ENCODE assay signal across 8 mouse cellular contexts in genomic region chr3:28780511-28780910, GRCm38 (mm10). TPM values are rescaled to one million over a fixed set of nuclear protein-coding genes. Genes with fewer than 3 reads are reported as not detected.
DNase-seq lines count a peak whose midpoint lies in the region; ATAC-seq and TF ChIP-seq lines count a peak whose summit lies in the region.

No protein-coding gene starts in this region.

- H3K4me1 ChIP-seq in liver, embryonic 12.5 days, result peaks cover 44% of the 10 kb centered on the region
- peaks cover 10% of the 10 kb centered on the region for H3K4me1 ChIP-seq in forebrain, embryonic 12.5 days
- peaks cover 4% of the 10 kb centered on the region; the same call in 1 of the 2 replicates for H3K4me1 ChIP-seq in kidney, postnatal 0 days (replicated peaks; ENCODE audit: insufficient read depth, low read length)
- H3K4me1 ChIP-seq in neural tube, embryonic 14.5 days (ENCODE audit: control insufficient read depth, insufficient read depth, low read length), result no peaks in the 10 kb centered on the region

- peak overlapping the region; percentile 84 for H3K4me3 ChIP-seq in liver, embryonic 12.5 days
- H3K4me3 ChIP-seq in forebrain, embryonic 12.5 days (replicated peaks), result peak overlapping the region; percentile 76
- H3K4me3 ChIP-seq in kidney, postnatal 0 days (replicated peaks; ENCODE audit: low read depth, low read length), result peak overlapping the region; percentile 74; the same call in 1 of the 2 replicates
- peak overlapping the region; percentile 77 for H3K4me3 ChIP-seq in neural tube, embryonic 14.5 days (ENCODE audit: low read depth, low read length)

- no peaks in the 10 kb centered on the region for H3K9me3 ChIP-seq in liver, embryonic 12.5 days (replicated peaks)
- H3K9me3 ChIP-seq in forebrain, embryonic 12.5 days, result no peaks in the 10 kb centered on the region
- no peaks in the 10 kb centered on the region for H3K9me3 ChIP-seq in kidney, postnatal 0 days (replicated peaks; ENCODE audit: low read length)
- H3K9me3 ChIP-seq in neural tube, embryonic 14.5 days (ENCODE audit: control insufficient read depth, low read length), result no peaks in the 10 kb centered on the region

- no peak for DNase-seq in liver
- DNase-seq in kidney, postnatal 0 days (ENCODE audit: low spot score), result no peak
- DNase-seq in gastrocnemius, postnatal 25 days, result no peak
- no peak for DNase-seq in left cerebral cortex, adult 11 months (ENCODE audit: low spot score)

- no peak for TF ChIP-seq CTCF in kidney, postnatal 0 days (IDR thresholded peaks at IDR 0.05; ENCODE audit: low read depth)

- no peak overlapping the region for H3K9ac ChIP-seq in liver, embryonic 12.5 days
- H3K9ac ChIP-seq in forebrain, embryonic 12.5 days, result no peak overlapping the region
- H3K9ac ChIP-seq in kidney, postnatal 0 days (ENCODE audit: low read depth, low read length), result no peak overlapping the region
- H3K9ac ChIP-seq in neural tube, embryonic 14.5 days (replicated peaks; ENCODE audit: low read depth, low read length), result no peak overlapping the region

- no peaks in the 10 kb centered on the region for H3K27me3 ChIP-seq in liver, embryonic 12.5 days (replicated peaks)
- peaks cover 7% of the 10 kb centered on the region; the same call in 1 of the 2 replicates for H3K27me3 ChIP-seq in forebrain, embryonic 12.5 days
- no peaks in the 10 kb centered on the region for H3K27me3 ChIP-seq in kidney, postnatal 0 days (ENCODE audit: insufficient read depth, low read length)
- no peaks in the 10 kb centered on the region for H3K27me3 ChIP-seq in neural tube, embryonic 14.5 days (ENCODE audit: control insufficient read depth, insufficient read depth, low read length)

- H3K27ac ChIP-seq in liver, embryonic 12.5 days, result peak overlapping the region; percentile 61
- no peak overlapping the region for H3K27ac ChIP-seq in forebrain, embryonic 12.5 days
- no peak overlapping the region for H3K27ac ChIP-seq in kidney, postnatal 0 days
- H3K27ac ChIP-seq in neural tube, embryonic 14.5 days (ENCODE audit: low read depth, low read length), result no peak overlapping the region

- ATAC-seq in liver, embryonic 12.5 days, result no peak
- no peak; the same call in 1 of the 2 replicates for ATAC-seq in forebrain, embryonic 12.5 days (ENCODE audit: low FRiP score)
- ATAC-seq in kidney, postnatal 0 days (replicated peaks; ENCODE audit: low FRiP score, low read depth), result peak; percentile 13
- ATAC-seq in neural tube, embryonic 14.5 days (ENCODE audit: low read depth), result peak; percentile 32; the same call in 1 of the 2 replicates
- ATAC-seq in megakaryocyte progenitor cell, adult 5-6 weeks (replicated peaks; ENCODE audit: poor library complexity), result no peak; the same call in 1 of the 2 replicates

- H3K4me2 ChIP-seq in liver, embryonic 12.5 days, result peak overlapping the region; percentile 98
- peak overlapping the region; percentile 96 for H3K4me2 ChIP-seq in forebrain, embryonic 12.5 days
- H3K4me2 ChIP-seq in kidney, postnatal 0 days (ENCODE audit: low read length), result peak overlapping the region; percentile 100
- peak overlapping the region; percentile 97 for H3K4me2 ChIP-seq in neural tube, embryonic 14.5 days (ENCODE audit: low read depth, low read length)

- H3K36me3 ChIP-seq in liver, embryonic 12.5 days, result 0 out of 2 replicates have a peak, but pooled peaks cover 4% of the 10 kb centered on the region
- H3K36me3 ChIP-seq in forebrain, embryonic 12.5 days (replicated peaks), result no peaks in the 10 kb centered on the region
- H3K36me3 ChIP-seq in kidney, postnatal 0 days (ENCODE audit: insufficient read depth, low read length), result no peaks in the 10 kb centered on the region
- H3K36me3 ChIP-seq in neural tube, embryonic 14.5 days (ENCODE audit: control insufficient read depth, insufficient read depth, low read length), result no peaks in the 10 kb centered on the region

- whole genome bisulfite sequencing in liver, embryonic 12.5 days (ENCODE audit: insufficient replicate concordance), result 70% methylated on average over 9 of the region's 9 CpGs
- WGBS in forebrain, embryonic 12.5 days, result 73% methylated on average over 9 of the region's 9 CpGs
- 68% methylated on average over 9 of the region's 9 CpGs for WGBS in kidney, postnatal 0 days
- 79% methylated on average over 9 of the region's 9 CpGs for WGBS in neural tube, embryonic 14.5 days

RNA-seq across cellular contexts. Expression of gene Eif5a2, which starts 0.6 kb away (rescaled TPM):
- polyA plus RNA-seq in liver, embryonic 12.5 days (2016; fragmentation: Nextera tagmentation; extraction: Ambion mirVana), result 9.4 and 9.6 TPM in 2 replicates
- polyA plus RNA-seq in forebrain, embryonic 12.5 days (2016; fragmentation: Nextera tagmentation; extraction: Ambion mirVana), result 13.1 and 13.8 TPM in 2 replicates
- polyA plus RNA-seq in kidney, postnatal 0 days (2015; fragmentation: Nextera tagmentation; extraction: Ambion mirVana), result 8.7 and 9.0 TPM in 2 replicates
- 13.6 and 18.0 TPM in 2 replicates for polyA plus RNA-seq in neural tube, embryonic 14.5 days (2014; fragmentation: Nextera tagmentation; extraction: Ambion mirVana)
- 2.1 and 3.0 TPM in 2 replicates for total RNA-seq in megakaryocyte progenitor cell, adult 5-6 weeks (2015)
- 1.4 and 2.5 TPM in 2 replicates for total RNA-seq in megakaryocyte progenitor cell, adult 5-6 weeks (2017)
- under 1 TPM; 0.79 to 0.83 TPM for total RNA-seq in gastrocnemius, postnatal 25 days (2021)

RNA-seq across cellular contexts. Expression of gene Rpl22l1, which starts 24.7 kb away (rescaled TPM):
- polyA plus RNA-seq in liver, embryonic 12.5 days (2016; fragmentation: Nextera tagmentation; extraction: Ambion mirVana), result 416 and 425 TPM in 2 replicates
- 359 and 367 TPM in 2 replicates for polyA plus RNA-seq in forebrain, embryonic 12.5 days (2016; fragmentation: Nextera tagmentation; extraction: Ambion mirVana)
- 606 and 757 TPM in 2 replicates for polyA plus RNA-seq in kidney, postnatal 0 days (2015; fragmentation: Nextera tagmentation; extraction: Ambion mirVana)
- 256 and 280 TPM in 2 replicates for polyA plus RNA-seq in neural tube, embryonic 14.5 days (2014; fragmentation: Nextera tagmentation; extraction: Ambion mirVana)
- total RNA-seq in megakaryocyte progenitor cell, adult 5-6 weeks (2015), result 915 and 1,007 TPM in 2 replicates
- total RNA-seq in megakaryocyte progenitor cell, adult 5-6 weeks (2017), result 102 and 149 TPM in 2 replicates
- 100 to 1,000 TPM; 135 to 157 TPM for total RNA-seq in gastrocnemius, postnatal 25 days (2021)

Comparison
In these comparisons a context has a peak if more than half of its experiments do, and no peak if none do; other contexts are left out.
1. ATAC-seq: peak in kidney, postnatal 0 days (single experiment) and neural tube, embryonic 14.5 days (single experiment); none in liver, embryonic 12.5 days (single experiment), forebrain, embryonic 12.5 days (single experiment) and megakaryocyte progenitor cell, adult 5-6 weeks (single experiment).
2. Peak in every context shown above with its lines, with median percentiles within 50 percentile points of each other: H3K4me2 ChIP-seq and H3K4me3 ChIP-seq.